Mouse (Mus musculus) small intestine, adult 2 months (tissue): ENCODE measurements around the gene Olfr1299.

Experiments used
- CTCF ChIP-seq: fragments of 200-500 bp; IDR thresholded peaks from 2 replicates; pipeline ENCODE4 v1.5.1; 2012; ENCODE audit warnings: low read depth, mild to moderate bottlenecking, control low read depth, inconsistent platforms, low read length, moderate library complexity, mixed read lengths; ENCODE audit not compliant: insufficient replicate concordance, insufficient read length; ENCODE audit errors: extremely low read depth
- POLR2A ChIP-seq: fragments of 200-500 bp; IDR thresholded peaks from 2 replicates; pipeline ENCODE4 v1.6.1; 2012; ENCODE audit warnings: low read depth, mild to moderate bottlenecking, control low read depth, inconsistent platforms, low read length, moderate library complexity

DNA sequence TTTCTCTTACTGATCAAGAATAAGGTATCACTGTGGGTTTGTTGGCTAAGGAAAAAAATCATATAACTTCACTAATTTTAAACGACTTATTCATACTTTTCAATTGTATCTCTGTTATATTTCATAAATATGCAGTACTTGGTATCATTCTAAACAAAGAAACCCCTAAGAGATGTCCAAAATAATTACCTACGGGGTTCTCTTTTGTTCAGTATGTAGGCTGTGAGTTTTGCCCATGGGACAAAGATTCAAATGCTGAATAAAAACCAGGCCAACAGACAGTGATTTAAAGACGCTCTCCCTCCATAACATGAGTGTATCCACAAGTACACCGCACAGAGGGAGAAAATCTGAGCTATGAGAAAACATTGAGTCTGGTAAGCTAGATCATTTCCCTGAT, at the start of gene Olfr1299:
- no peak for TF ChIP-seq POLR2A
- TF ChIP-seq CTCF: no peak
